Mouse (Mus musculus) myocyte (in vitro differentiated cells): Measurements from ENCODE around the gene Ugt1a6a. TPM values are rescaled to one million over a fixed set of nuclear protein-coding genes. Genes with fewer than 3 reads are reported as not detected.

Experiments
- H3K27me3 ChIP-seq: one replicate; pipeline ENCODE4 v1.6.1; 2011; ENCODE audit not compliant: control insufficient read depth, insufficient read depth, insufficient read length
- H3K36me3 ChIP-seq: one replicate; pipeline ENCODE4 v1.6.1; 2011; ENCODE audit not compliant: control insufficient read depth, insufficient read depth
- H3K4me2 ChIP-seq: one replicate; pipeline ENCODE4 v1.6.1; 2011; ENCODE audit warnings: low read depth, control low read depth
- H3K4me3 ChIP-seq: one replicate; pipeline ENCODE4 v1.5.1; 2011; ENCODE audit warnings: mild to moderate bottlenecking, control low read depth, moderate library complexity
- H3K79me2 ChIP-seq: one replicate; pipeline ENCODE4 v1.6.1; 2011; ENCODE audit not compliant: control insufficient read depth, insufficient read depth
- H3ac ChIP-seq: one replicate; pipeline ENCODE4 v1.6.1; 2011; ENCODE audit not compliant: control insufficient read depth, insufficient read length
- CEBPB ChIP-seq: IDR thresholded peaks from 2 replicates; pipeline ENCODE4 v1.6.1; 2011; ENCODE audit warnings: mild to moderate bottlenecking, moderate library complexity; ENCODE audit not compliant: poor library complexity, insufficient read depth, severe bottlenecking
- E2F4 ChIP-seq: IDR thresholded peaks from one replicate; pipeline ENCODE4 v1.6.1; 2011; ENCODE audit warnings: mild to moderate bottlenecking, control low read depth, moderate library complexity; ENCODE audit not compliant: insufficient read depth
- MAX ChIP-seq: IDR thresholded peaks from one replicate; pipeline ENCODE4 v1.6.1; 2011; ENCODE audit warnings: low read depth, mild to moderate bottlenecking, control low read depth
- MYOD1 ChIP-seq, 3 experiments: IDR thresholded peaks; one replicate each; pipeline ENCODE4 v1.6.1; 2011; ENCODE audit warnings: control low read depth in 2 of 3, low read depth in 2 of 3, mild to moderate bottlenecking in 2 of 3, moderate library complexity in 1 of 3; ENCODE audit not compliant: insufficient read length in 2 of 3, control insufficient read depth in 1 of 3
- MYOG ChIP-seq, 3 experiments: IDR thresholded peaks; one replicate each; pipeline ENCODE4 v1.6.1; 2011; ENCODE audit warnings: control low read depth in 2 of 3, low read depth in 2 of 3, mild to moderate bottlenecking in 2 of 3; ENCODE audit not compliant: insufficient read length in 2 of 3, control insufficient read depth in 1 of 3, insufficient read depth in 1 of 3
- POLR2A ChIP-seq: IDR thresholded peaks from one replicate; pipeline ENCODE4 v1.6.1; 2011; ENCODE audit warnings: low read depth, mild to moderate bottlenecking, control low read depth, moderate library complexity; ENCODE audit not compliant: insufficient read length
- POLR2AphosphoS2 ChIP-seq: IDR thresholded peaks from one replicate; pipeline ENCODE4 v1.6.1; 2011; ENCODE audit warnings: low read depth, control low read depth; ENCODE audit not compliant: insufficient read length
- REST ChIP-seq: IDR thresholded peaks from one replicate; pipeline ENCODE4 v1.6.1; 2011; ENCODE audit warnings: mild to moderate bottlenecking, control low read depth, moderate library complexity; ENCODE audit not compliant: insufficient read depth, insufficient read length
- SRF ChIP-seq: IDR thresholded peaks from one replicate; pipeline ENCODE4 v1.6.1; 2011; ENCODE audit warnings: low read depth; ENCODE audit not compliant: control insufficient read depth, insufficient read length
- TCF12 ChIP-seq: IDR thresholded peaks from one replicate; pipeline ENCODE4 v1.6.1; 2011; ENCODE audit warnings: mild to moderate bottlenecking, control low read depth; ENCODE audit not compliant: poor library complexity, insufficient read depth, severe bottlenecking
- TCF3 ChIP-seq: IDR thresholded peaks from one replicate; pipeline ENCODE4 v1.6.1; 2011; ENCODE audit warnings: low read depth, control low read depth; ENCODE audit not compliant: insufficient read length
- USF1 ChIP-seq: IDR thresholded peaks from one replicate; pipeline ENCODE4 v1.6.1; 2011; ENCODE audit warnings: low read depth, mild to moderate bottlenecking, control low read depth, moderate library complexity
- polyA plus RNA-seq: library from polyadenylated mRNA; unstranded; fragments of >200 nt; fragmentation: generic; extraction: Trizol; gene quantifications from one replicate; pipeline ENCODE4 v1.2.1, GENCODE M21; 2012; ENCODE audit warnings: missing spikeins

The Ugt1a6a gene
- polyA plus RNA-seq, 1 experiment, result 8.9 TPM

GRCm38 (mm10) chr1:88227482-88227881 is 92.9 kb downstream of the Ugt1a6a start:
- Histone ChIP-seq H3K4me2 (no peak overlapping the region), H3K4me3 (no peak overlapping the region), H3K27me3 (no peaks in the 10 kb centered on the region), H3ac (no peak overlapping the region), H3K79me2 (no peaks in the 10 kb centered on the region), H3K36me3 (no peaks in the 10 kb centered on the region)
- no peak for TF ChIP-seq MAX
- no peak for TF ChIP-seq TCF3
- TF ChIP-seq REST, result no peak

GRCm38 (mm10) chr1:88228121-88228520 is 93.5 kb downstream of the Ugt1a6a start:
- no peaks in the 10 kb centered on the region for H3K36me3 ChIP-seq
- no peak overlapping the region for H3K4me3 ChIP-seq
- H3ac ChIP-seq, result no peak overlapping the region
- H3K79me2 ChIP-seq, result no peaks in the 10 kb centered on the region
- peaks cover 4% of the 10 kb centered on the region for H3K27me3 ChIP-seq
- no peak overlapping the region for H3K4me2 ChIP-seq
- TF ChIP-seq SRF (no peak), POLR2A (no peak), REST (no peak), MYOD1 (IDR thresholded peaks at IDR 0.05; ENCODE audit: control insufficient read depth in 1 of 3, insufficient read length in 2 of 3, low read depth in 2 of 3) (no peak), TCF12 (no peak), MAX (no peak), E2F4 (no peak), USF1 (no peak), MYOG (IDR thresholded peaks at IDR 0.05; ENCODE audit: control insufficient read depth in 1 of 3, insufficient read depth in 1 of 3, insufficient read length in 2 of 3, low read depth in 2 of 3) (no peak), TCF3 (no peak), CEBPB (no peak), POLR2AphosphoS2 (no peak)

- Histone ChIP-seq H3K27me3 (peaks cover 10% of the 10 kb centered on the region), H3K4me2 (no peak overlapping the region), H3K79me2 (no peaks in the 10 kb centered on the region), H3K4me3 (no peak overlapping the region), H3K36me3 (no peaks in the 10 kb centered on the region), H3ac (no peak overlapping the region)
- TF ChIP-seq E2F4, result no peak
- no peak for TF ChIP-seq USF1
- TF ChIP-seq POLR2A, result no peak
- no peak for TF ChIP-seq MYOD1 (IDR thresholded peaks at IDR 0.05; ENCODE audit: control insufficient read depth in 1 of 3, insufficient read length in 2 of 3, low read depth in 2 of 3)
- TF ChIP-seq MYOG (IDR thresholded peaks at IDR 0.05; ENCODE audit: control insufficient read depth in 1 of 3, insufficient read depth in 1 of 3, insufficient read length in 2 of 3, low read depth in 2 of 3), result no peak
These were observed 95.0 kb downstream of the Ugt1a6a start for GRCm38 (mm10) chr1:88229566-88229965.

DNA sequence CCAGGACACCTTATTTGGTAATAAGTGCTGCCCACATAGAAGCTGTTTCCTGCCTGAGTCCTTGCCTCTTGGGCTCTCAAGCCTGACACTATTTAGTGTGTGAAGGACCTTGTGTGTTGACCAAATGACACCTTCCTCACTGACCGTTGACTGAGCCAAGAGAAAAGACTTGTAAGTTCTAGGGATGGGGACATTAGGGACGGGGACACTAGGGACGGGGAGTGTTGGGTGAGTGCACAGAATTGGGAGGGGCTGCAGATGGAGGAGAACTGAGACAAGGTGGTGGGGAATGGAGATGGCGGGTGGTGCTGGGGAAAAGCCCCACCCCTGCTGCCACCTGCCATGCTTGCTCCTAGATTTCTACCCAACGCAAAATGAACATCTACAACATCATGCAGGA is 95.4 kb downstream of the Ugt1a6a start:
- no peak overlapping the region for H3K4me3 ChIP-seq
- H3K79me2 ChIP-seq, result no peaks in the 10 kb centered on the region
- H3K36me3 ChIP-seq, result no peaks in the 10 kb centered on the region
- TF ChIP-seq E2F4 (no peak), REST (no peak), TCF3 (no peak), MAX (no peak), POLR2AphosphoS2 (no peak), MYOD1 (IDR thresholded peaks at IDR 0.05; ENCODE audit: control insufficient read depth in 1 of 3, insufficient read length in 2 of 3, low read depth in 2 of 3) (no peak), MYOG (IDR thresholded peaks at IDR 0.05; ENCODE audit: control insufficient read depth in 1 of 3, insufficient read depth in 1 of 3, insufficient read length in 2 of 3, low read depth in 2 of 3) (no peak)
- H3K4me2 ChIP-seq, result no peak overlapping the region
- peaks cover 14% of the 10 kb centered on the region for H3K27me3 ChIP-seq
- H3ac ChIP-seq, result no peak overlapping the region

DNA sequence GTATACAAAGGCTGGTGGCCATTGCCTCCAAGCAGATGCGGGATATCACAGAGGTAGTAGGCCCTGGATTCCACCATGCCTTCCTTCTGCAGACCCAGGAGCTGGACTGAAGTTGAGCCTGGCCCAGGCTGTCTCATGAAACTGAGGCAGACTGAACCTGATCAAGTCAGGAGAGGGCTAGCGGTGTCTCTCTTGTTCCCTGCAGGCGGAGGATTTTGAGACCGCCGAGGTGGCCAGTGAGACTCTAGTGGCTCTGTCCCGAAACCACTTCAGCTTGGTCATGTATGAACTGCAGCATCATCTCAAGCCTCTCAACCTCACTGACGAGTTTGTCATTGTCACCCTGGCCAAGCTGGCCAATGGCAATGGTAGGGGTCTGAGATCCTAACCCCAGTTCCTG is 95.8 kb downstream of the Ugt1a6a start:
- Histone ChIP-seq H3K79me2 (no peaks in the 10 kb centered on the region), H3K36me3 (no peaks in the 10 kb centered on the region), H3K4me3 (no peak overlapping the region), H3K27me3 (peaks cover 16% of the 10 kb centered on the region), H3K4me2 (no peak overlapping the region), H3ac (no peak overlapping the region)
- TF ChIP-seq E2F4 (no peak), CEBPB (no peak), TCF12 (no peak), SRF (no peak), TCF3 (no peak), REST (no peak), MAX (no peak), POLR2AphosphoS2 (no peak), MYOG (IDR thresholded peaks at IDR 0.05; ENCODE audit: control insufficient read depth in 1 of 3, insufficient read depth in 1 of 3, insufficient read length in 2 of 3, low read depth in 2 of 3) (no peak), USF1 (no peak), POLR2A (no peak), MYOD1 (IDR thresholded peaks at IDR 0.05; ENCODE audit: control insufficient read depth in 1 of 3, insufficient read length in 2 of 3, low read depth in 2 of 3) (no peak)
